Mouse (Mus musculus) forebrain, embryonic 11.5 days (tissue): Measurements from ENCODE around the gene Gm20708. TPM values are rescaled to one million over a fixed set of nuclear protein-coding genes. Genes with fewer than 3 reads are reported as not detected.

Source experiments
- ATAC-seq: fragments of 200-750 bp; cut with Nextera tagmentation; replicated peaks from 2 replicates; pipeline ENCODE4 v1.8.0; 2017; ENCODE audit warnings: moderate TSS enrichment; ENCODE audit not compliant: low FRiP score
- DNase-seq: peaks from one replicate; pipeline ENCODE4 v3.0.0-alpha.2; 2017; ENCODE audit warnings: low spot score
- H3K27ac ChIP-seq: fragments of 300-500 bp; sonication (generic); 2 replicates; pipeline ENCODE4 v1.5.1; 2014; ENCODE audit warnings: low read depth, low read length
- H3K27me3 ChIP-seq: fragments of 300-500 bp; sonication (generic); 2 replicates; pipeline ENCODE4 v1.6.1; 2014; ENCODE audit warnings: mild to moderate bottlenecking, low read length, mixed read lengths; ENCODE audit not compliant: control insufficient read depth, insufficient read depth
- H3K36me3 ChIP-seq: fragments of 300-500 bp; sonication (generic); 2 replicates; pipeline ENCODE4 v1.6.1; 2014; ENCODE audit warnings: mild to moderate bottlenecking, low read length, moderate library complexity, mixed read lengths; ENCODE audit not compliant: control insufficient read depth, insufficient read depth
- H3K4me1 ChIP-seq: fragments of 300-500 bp; sonication (generic); replicated peaks from 2 replicates; pipeline ENCODE4 v1.6.1; 2014; ENCODE audit warnings: low read length, mixed read lengths; ENCODE audit not compliant: control insufficient read depth, insufficient read depth
- H3K4me2 ChIP-seq: fragments of 300-500 bp; sonication (generic); 2 replicates; pipeline ENCODE4 v1.6.1; 2014; ENCODE audit warnings: low read depth, mild to moderate bottlenecking, low read length, moderate library complexity, mixed read lengths; ENCODE audit not compliant: severe bottlenecking
- H3K4me3 ChIP-seq: fragments of 300-500 bp; sonication (generic); 2 replicates; pipeline ENCODE4 v1.5.1; 2014; ENCODE audit warnings: low read depth, low read length
- H3K9ac ChIP-seq: fragments of 300-500 bp; sonication (generic); 2 replicates; pipeline ENCODE4 v1.6.1; 2014; ENCODE audit warnings: low read length
- H3K9me3 ChIP-seq: fragments of 300-500 bp; sonication (generic); 2 replicates; pipeline ENCODE4 v1.6.1; 2016; ENCODE audit warnings: low read length, mixed read lengths; ENCODE audit not compliant: control insufficient read depth
- WGBS: fragments of 180-500 bp; shearing (Covaris S2); extraction: QIAGEN DNeasy Blood & Tissue Kit; methylation state at CpG from one replicate; pipeline ENCODE4 v1.1.7; 2014; 5-methylcytosine and 5-hydroxymethylcytosine counted together
- polyA plus RNA-seq: library from polyadenylated mRNA; unstranded; fragments of >200 nt; fragmentation: Nextera tagmentation; extraction: Ambion mirVana; gene quantifications from 2 replicates; pipeline ENCODE4 v1.2.1, GENCODE M21; 2014

Gm20708 gene
- 0.55 and 0.87 TPM in 2 replicates for polyA plus RNA-seq

DNA sequence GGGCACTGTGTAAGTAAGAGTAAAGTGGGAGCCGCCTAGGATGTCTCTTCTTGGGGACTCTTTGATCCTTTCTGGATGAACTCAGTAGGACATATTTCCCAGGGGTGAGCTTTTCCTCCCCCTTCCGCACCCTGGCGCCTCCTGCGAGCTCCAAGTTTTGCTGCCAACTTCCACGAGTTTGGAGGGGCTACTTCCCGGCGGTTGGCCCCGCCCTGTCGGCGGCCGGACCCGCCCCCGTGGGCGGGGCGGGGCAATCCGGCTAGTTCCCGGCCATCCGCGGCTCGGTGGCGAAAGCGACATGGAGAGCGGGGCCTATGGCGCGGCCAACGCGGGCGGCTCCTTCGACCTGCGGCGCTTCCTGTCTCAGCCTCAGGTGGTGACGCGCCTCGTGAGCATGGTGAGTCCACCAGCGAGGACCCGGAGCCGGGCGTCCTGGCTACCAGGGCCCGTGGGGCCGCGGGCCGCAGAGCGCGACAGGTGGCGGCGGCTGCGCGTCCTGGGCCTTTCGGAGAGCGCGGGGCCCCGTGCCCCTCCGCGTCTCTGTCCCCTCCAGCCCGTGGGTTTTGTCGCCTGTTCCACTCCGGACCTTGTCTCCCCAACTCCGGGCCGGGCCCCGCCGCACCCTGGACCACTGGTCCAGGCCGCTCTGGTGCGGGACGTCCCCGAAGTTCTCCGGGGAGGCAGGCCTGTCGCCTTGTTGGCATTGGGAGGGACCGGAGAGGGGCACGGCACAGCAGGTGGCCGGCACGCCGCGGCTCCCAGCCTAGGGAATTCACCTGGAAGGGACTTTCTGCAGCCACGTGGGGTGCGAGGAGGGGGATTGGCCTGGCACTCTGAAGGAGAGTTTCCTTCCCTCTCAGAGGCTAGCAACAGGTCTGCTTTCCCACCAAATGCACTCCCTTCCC, at the start of gene Gm20708, which contains the start of gene Syngr2:
Gm20708 (plus strand) TSS at position 262 of the 905 bp plus-strand sequence.
Syngr2 (plus strand) TSS at position 262 of the 905 bp plus-strand sequence.
- DNase-seq (peak; percentile 88), ATAC-seq (peak; percentile 74)
- under 1% methylated on average over 75 of the region's 75 CpGs for WGBS
- Histone ChIP-seq H3K27me3 (no peaks in the 10 kb centered on the region), H3K4me2 (peak within 1 kb of the TSS; percentile 96), H3K9ac (peak within 1 kb of the TSS; percentile 58), H3K4me1 (peaks cover 14% of the 10 kb centered on the region), H3K36me3 (no peaks in the 10 kb centered on the region; the same call in 1 of the 2 replicates), H3K4me3 (peak within 1 kb of the TSS; percentile 67), H3K27ac (no peak within 1 kb of the TSS), H3K9me3 (no peaks in the 10 kb centered on the region)

DNA sequence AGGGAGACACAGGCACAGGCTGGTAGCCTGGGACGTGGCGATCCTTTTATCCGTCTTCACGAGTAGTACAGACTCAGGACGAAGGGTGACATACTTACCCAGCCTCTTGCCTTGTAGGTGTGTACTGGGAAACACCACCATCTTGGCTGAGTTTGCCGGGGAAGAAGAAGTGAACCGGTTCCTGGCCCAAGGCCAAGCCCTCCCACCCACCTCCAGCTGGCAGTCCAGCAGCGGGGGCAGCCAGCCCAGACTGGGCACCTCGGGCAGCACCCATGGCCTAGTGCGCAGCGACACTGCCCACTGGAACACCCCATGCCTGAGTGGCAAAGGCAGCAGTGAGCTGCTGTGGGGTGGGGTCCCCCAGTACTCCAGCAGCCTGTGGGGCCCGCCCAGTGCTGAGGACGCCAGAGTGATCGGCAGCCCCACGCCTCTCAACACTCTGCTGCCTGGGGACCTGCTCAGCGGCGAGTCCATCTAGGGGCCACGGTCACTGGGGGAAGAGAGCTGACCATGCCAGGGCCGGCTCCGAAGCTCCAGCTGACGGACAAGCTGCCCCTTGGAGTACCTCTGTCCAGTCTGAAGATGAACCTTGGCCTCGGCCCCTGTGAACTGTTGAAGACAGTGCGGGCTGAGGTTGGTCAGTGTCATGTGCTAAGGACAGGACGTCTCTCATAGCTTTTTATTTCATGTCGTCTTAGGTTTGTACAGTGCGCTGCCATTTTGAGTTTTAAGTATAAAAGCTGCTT, 48.9 kb upstream of the Gm20708 start:
- ATAC-seq (no peak), DNase-seq (no peak)
- Histone ChIP-seq H3K36me3 (peaks cover 16% of the 10 kb centered on the region), H3K4me1 (no peaks in the 10 kb centered on the region), H3K9me3 (no peaks in the 10 kb centered on the region), H3K27me3 (no peaks in the 10 kb centered on the region), H3K4me2 (no peak overlapping the region), H3K4me3 (no peak overlapping the region), H3K27ac (no peak overlapping the region), H3K9ac (no peak overlapping the region)
- 92% methylated on average over 26 of the region's 26 CpGs for WGBS

DNA sequence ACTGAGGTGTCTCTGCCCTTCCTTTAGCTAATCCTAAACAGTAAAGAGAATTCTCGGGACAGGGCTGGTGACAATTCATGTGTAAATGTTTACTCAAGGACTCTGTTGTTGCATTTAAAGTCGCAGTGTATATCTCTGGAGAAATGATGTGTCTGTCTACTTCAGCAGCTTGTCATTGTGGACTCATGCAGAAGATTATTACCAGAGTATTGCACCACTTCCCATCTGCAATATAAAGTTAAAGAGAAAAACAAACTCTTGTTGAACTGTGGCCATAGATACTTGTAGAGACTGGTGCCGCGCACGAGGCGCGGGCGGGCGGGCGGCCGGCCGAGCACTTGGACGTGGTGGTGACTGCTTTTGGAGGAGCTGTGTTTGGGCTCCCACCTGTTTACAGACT, 47.7 kb upstream of the Gm20708 start:
- 90% methylated on average over 13 of the region's 13 CpGs for WGBS
- Histone ChIP-seq H3K4me3 (no peak overlapping the region), H3K4me1 (no peaks in the 10 kb centered on the region), H3K36me3 (peaks cover 10% of the 10 kb centered on the region), H3K9me3 (no peaks in the 10 kb centered on the region), H3K27ac (no peak overlapping the region), H3K27me3 (no peaks in the 10 kb centered on the region), H3K4me2 (no peak overlapping the region), H3K9ac (no peak overlapping the region)
- DNase-seq (no peak), ATAC-seq (no peak)

DNA sequence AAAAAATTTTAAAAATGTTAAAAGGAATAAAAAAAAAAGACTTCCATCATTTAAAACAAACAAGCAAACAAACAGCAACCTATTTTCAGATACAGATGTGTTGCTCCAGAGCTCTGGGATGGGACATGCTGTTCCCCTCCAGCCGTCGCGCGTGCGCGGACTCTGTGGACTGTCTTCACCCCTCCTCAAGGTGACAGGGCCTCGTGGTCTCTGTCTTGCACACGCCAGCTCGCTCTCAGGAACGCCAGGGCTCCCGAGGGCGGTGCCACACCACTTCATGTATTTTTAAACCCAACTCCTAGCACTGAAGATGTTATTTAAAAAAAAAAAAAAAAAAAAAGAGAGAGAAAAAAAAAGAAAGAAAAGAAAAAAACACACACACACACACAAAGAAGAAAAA, 47.2 kb upstream of the Gm20708 start:
- H3K4me3 ChIP-seq: no peak overlapping the region
- no peaks in the 10 kb centered on the region for H3K27me3 ChIP-seq
- 94% methylated on average over 12 of the region's 12 CpGs for WGBS

DNA sequence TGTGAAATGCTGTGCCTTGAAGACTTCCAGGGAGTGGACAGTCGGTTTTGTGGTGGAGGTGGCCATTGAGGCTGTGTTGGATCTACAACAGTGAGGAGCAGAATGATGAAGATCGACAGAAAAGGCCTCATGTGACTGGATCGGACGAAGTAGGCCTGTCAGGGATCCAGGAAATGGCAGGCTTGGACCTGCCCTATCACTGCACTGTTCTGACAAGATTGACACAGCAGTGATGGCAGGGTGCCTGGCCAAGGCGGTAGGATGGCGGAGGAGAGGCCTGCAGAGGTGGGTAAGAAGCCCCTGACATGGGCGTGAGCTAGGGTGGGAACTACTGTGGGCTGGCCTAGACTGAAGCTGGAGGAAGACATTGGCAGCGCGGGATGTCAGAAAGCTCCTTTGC, 45.1 kb upstream of the Gm20708 start:
- no peaks in the 10 kb centered on the region for H3K9me3 ChIP-seq
- H3K27me3 ChIP-seq: no peaks in the 10 kb centered on the region
- H3K9ac ChIP-seq: no peak overlapping the region
- DNase-seq: no peak
- H3K36me3 ChIP-seq: peaks cover 8% of the 10 kb centered on the region
- H3K27ac ChIP-seq: no peak overlapping the region
- H3K4me2 ChIP-seq: no peak overlapping the region
- no peak overlapping the region for H3K4me3 ChIP-seq
- ATAC-seq: no peak
- H3K4me1 ChIP-seq: no peaks in the 10 kb centered on the region
- WGBS: 91% methylated on average over 9 of the region's 9 CpGs

More for the DNA sequence above, 47.2 kb upstream of the Gm20708 start:
- H3K27ac ChIP-seq: no peak overlapping the region
- DNase-seq (no peak), ATAC-seq (no peak)
- H3K4me2 ChIP-seq: no peak overlapping the region
- H3K9ac ChIP-seq: no peak overlapping the region
- no peaks in the 10 kb centered on the region for H3K9me3 ChIP-seq
- H3K4me1 ChIP-seq: no peaks in the 10 kb centered on the region
- peaks cover 10% of the 10 kb centered on the region for H3K36me3 ChIP-seq

DNA sequence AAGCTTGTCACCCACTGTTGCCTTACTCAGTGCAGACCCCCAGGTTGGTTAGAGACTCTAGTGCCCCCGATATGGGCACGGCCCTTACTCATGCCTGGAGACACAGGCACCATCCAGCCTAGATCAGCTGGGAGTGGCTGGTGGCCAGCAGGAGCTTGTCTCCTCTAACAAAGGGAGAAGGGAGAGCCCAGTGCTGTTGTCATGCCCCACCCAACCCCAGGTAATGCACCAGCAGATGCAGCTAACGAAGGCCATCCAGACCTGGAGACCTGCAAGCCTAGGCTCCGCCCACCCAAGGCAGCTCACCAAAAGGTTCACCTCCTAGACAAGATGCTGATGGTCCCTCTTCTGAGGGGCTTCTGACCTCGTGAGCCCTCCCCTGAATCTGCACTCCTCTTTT, 44.1 kb upstream of the Gm20708 start:
- 93% methylated on average over 5 of the region's 5 CpGs for WGBS
- H3K27ac ChIP-seq: no peak overlapping the region

DNA sequence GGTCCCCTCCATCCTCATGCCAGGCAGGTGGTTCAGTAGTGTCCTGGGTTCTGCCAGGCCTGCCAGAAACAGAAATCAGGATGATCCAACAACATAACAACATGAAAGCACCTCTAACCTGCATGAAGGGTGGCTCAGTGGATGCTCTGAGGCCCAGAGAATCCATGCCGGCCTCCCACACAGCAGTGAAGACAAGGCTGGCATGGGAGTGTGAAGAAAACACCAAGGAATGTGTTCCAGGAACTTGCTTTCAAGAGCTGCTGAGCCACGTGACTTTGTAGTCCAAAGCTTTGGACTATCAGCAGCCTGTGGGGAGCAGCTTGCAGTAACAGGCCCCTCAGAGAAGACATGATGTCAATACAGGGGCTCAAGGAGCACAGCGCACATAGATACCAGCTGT, 43.2 kb upstream of the Gm20708 start:
- no peaks in the 10 kb centered on the region; the same call in none of the 2 replicates for H3K36me3 ChIP-seq
- no peak overlapping the region for H3K9ac ChIP-seq
- no peak overlapping the region for H3K27ac ChIP-seq
- no peak overlapping the region for H3K4me2 ChIP-seq
- no peaks in the 10 kb centered on the region for H3K9me3 ChIP-seq
- DNase-seq (no peak), ATAC-seq (no peak)
- WGBS: 84% methylated on average over 3 of the region's 3 CpGs
- H3K27me3 ChIP-seq: no peaks in the 10 kb centered on the region
- H3K4me1 ChIP-seq: no peaks in the 10 kb centered on the region
- H3K4me3 ChIP-seq: no peak overlapping the region

More for the DNA sequence above, 44.1 kb upstream of the Gm20708 start:
- no peak overlapping the region for H3K9ac ChIP-seq
- no peak overlapping the region for H3K4me3 ChIP-seq
- no peaks in the 10 kb centered on the region for H3K4me1 ChIP-seq
- no peak overlapping the region for H3K4me2 ChIP-seq
- peaks cover 5% of the 10 kb centered on the region for H3K36me3 ChIP-seq
- DNase-seq (no peak), ATAC-seq (no peak)
- no peaks in the 10 kb centered on the region for H3K9me3 ChIP-seq
- no peaks in the 10 kb centered on the region for H3K27me3 ChIP-seq

DNA sequence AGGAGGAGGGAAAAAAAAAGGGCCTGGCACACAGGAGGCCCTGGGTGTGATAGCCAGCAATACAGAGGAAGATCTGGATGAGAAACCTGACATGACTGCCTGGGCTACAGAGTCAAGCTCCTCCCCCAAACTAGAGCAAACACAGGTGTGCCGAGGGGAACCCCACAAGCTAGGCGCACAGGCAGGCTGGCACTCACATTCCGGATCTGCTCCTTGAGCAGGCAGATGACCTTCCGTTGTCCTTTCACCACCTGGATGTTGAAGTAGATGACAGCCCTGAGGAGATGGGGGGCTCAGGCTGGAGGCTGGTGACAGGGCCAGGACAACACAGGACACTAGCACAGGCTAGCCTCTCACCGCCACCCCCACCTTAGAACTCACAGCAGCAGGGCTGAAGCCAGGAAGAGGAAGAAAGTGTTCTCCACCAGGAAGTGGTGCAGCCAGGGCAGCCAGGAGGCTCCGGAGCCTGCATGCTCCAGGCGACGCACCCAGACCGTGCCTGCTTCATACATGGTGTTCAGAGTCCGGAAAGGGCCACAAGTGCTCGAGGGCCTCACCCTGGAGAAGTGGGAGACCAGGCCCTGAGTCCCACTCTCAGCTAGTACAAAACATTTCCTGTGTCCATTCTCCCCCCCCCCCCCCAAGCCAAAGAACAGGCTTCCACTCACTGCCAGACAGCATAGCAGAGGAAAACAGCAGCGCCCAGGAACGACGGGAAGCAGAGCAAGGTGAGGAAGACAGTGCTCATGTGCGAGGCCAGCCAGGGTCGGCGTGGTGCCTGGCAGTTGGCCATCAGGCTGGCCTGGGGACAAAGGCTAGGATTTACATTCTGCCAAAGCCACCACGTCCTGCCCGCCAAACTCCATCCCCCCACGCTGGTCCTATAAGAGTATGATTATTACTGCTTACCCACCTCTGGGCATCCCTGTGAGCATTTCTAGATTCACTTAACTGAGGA, 40.5 kb upstream of the Gm20708 start:
- no peaks in the 10 kb centered on the region for H3K27me3 ChIP-seq
- H3K4me2 ChIP-seq: no peak overlapping the region
- ATAC-seq (no peak), DNase-seq (no peak)
- H3K9ac ChIP-seq: no peak overlapping the region
- no peak overlapping the region for H3K4me3 ChIP-seq
- H3K27ac ChIP-seq: no peak overlapping the region
- WGBS: 88% methylated on average over 20 of the region's 20 CpGs
- no peaks in the 10 kb centered on the region; the same call in 1 of the 2 replicates for H3K36me3 ChIP-seq
- H3K4me1 ChIP-seq: no peaks in the 10 kb centered on the region
- no peaks in the 10 kb centered on the region for H3K9me3 ChIP-seq
